Mouse (Mus musculus) lung, postnatal 25 days (tissue): Measurements from ENCODE around the gene Mep1a.
"Not testable (repeated sequence)": the region's sequence is repeated elsewhere in the genome, so short reads cannot be mapped to it uniquely, and the experiment has no call there.

Experiments
- DNase-seq: peaks from one replicate; pipeline ENCODE4 v3.0.0; 2022; ENCODE audit warnings: low spot score

Mep1a gene

GRCm38 (mm10) chr17:43502592-43502991 lies at the start of gene Mep1a:
TSS of gene Mep1a (minus strand) at chr17:43502812.
- DNase-seq = no peak

- no peak for DNase-seq
Observed at GRCm38 (mm10) chr17:43551122-43551630, 48.6 kb upstream of the Mep1a start.

GRCm38 (mm10) chr17:43544040-43544439 lies 41.4 kb upstream of the Mep1a start:
- DNase-seq = no peak

GRCm38 (mm10) chr17:43543539-43543938 lies 40.9 kb upstream of the Mep1a start, which contains the start of gene Ankrd66:
TSS of gene Ankrd66 (minus strand) at chr17:43543639.
- DNase-seq = no peak

GRCm38 (mm10) chr17:43538767-43539166 lies 36.2 kb upstream of the Mep1a start:
- no peak for DNase-seq

GRCm38 (mm10) chr17:43536841-43537240 lies 34.2 kb upstream of the Mep1a start:
- not testable (repeated sequence) for DNase-seq

GRCm38 (mm10) chr17:43534362-43535222 lies 32.0 kb upstream of the Mep1a start:
- peak; percentile 14 for DNase-seq

- no peak for DNase-seq
Observed at GRCm38 (mm10) chr17:43531192-43531591, 28.6 kb upstream of the Mep1a start.

GRCm38 (mm10) chr17:43530507-43530906 lies 27.9 kb upstream of the Mep1a start:
- DNase-seq = no peak

- DNase-seq = no peak
Observed at GRCm38 (mm10) chr17:43520166-43520565, 17.6 kb upstream of the Mep1a start.

GRCm38 (mm10) chr17:43518644-43519409 lies 16.2 kb upstream of the Mep1a start:
- DNase-seq = peak; percentile 55

GRCm38 (mm10) chr17:43510782-43511181 lies 8.2 kb upstream of the Mep1a start:
- DNase-seq = no peak

GRCm38 (mm10) chr17:43504594-43504934 lies 2.0 kb upstream of the Mep1a start:
- no peak for DNase-seq

- DNase-seq = no peak
Observed at GRCm38 (mm10) chr17:43503861-43504593, 1.4 kb upstream of the Mep1a start.

- DNase-seq = no peak
Observed at GRCm38 (mm10) chr17:43501631-43502030, 981 bp downstream of the Mep1a start.

GRCm38 (mm10) chr17:43501223-43501622 lies 1.4 kb downstream of the Mep1a start:
- no peak for DNase-seq

- DNase-seq = no peak
Observed at GRCm38 (mm10) chr17:43500513-43500912, 2.1 kb downstream of the Mep1a start.

GRCm38 (mm10) chr17:43497521-43497920 lies 5.1 kb downstream of the Mep1a start:
- no peak for DNase-seq

GRCm38 (mm10) chr17:43495502-43495901 lies 7.1 kb downstream of the Mep1a start:
- no peak for DNase-seq

GRCm38 (mm10) chr17:43490371-43490770 lies 12.2 kb downstream of the Mep1a start:
- not testable (repeated sequence) for DNase-seq

GRCm38 (mm10) chr17:43488439-43489151 lies 14.0 kb downstream of the Mep1a start:
- no peak for DNase-seq

- no peak for DNase-seq
Observed at GRCm38 (mm10) chr17:43485982-43486381, 16.6 kb downstream of the Mep1a start.
